Mouse (Mus musculus): Measurements from ENCODE around the gene Prps1l3. TPM values are rescaled to one million over a fixed set of nuclear protein-coding genes. Genes with fewer than 3 reads are reported as not detected.

Prps1l3 gene
- polyA plus RNA-seq (2011; ENCODE audit: insufficient read length, low read depth, missing spikeins), result 29.9 and 31.3 TPM in 2 replicates

- peak; percentile 93 for TF ChIP-seq POLR2A (IDR thresholded peaks at IDR 0.05; ENCODE audit: low read depth, low read length)
- no peak for TF ChIP-seq CTCF (IDR thresholded peaks at IDR 0.05; ENCODE audit: borderline replicate concordance, insufficient read depth, low read length)
- Histone ChIP-seq H3K4me3 (ENCODE audit: insufficient read depth, low read length) (peak within 1 kb of the TSS; percentile 81), H3K4me1 (ENCODE audit: control insufficient read depth, insufficient read depth, low read length) (no peaks in the 10 kb centered on the region), H3K27ac (ENCODE audit: insufficient read depth, low read length) (peak within 1 kb of the TSS; percentile 48)
These were observed at the start of gene Prps1l3, which contains the start of gene Mipol1 for GRCm38 (mm10) chr12:57230192-57230706. Gene Prps1l3 (plus strand): TSS chr12:57230412. Gene Mipol1 (plus strand): TSS chr12:57230427.

GRCm38 (mm10) chr12:57184401-57185147 lies 45.6 kb upstream of the Prps1l3 start:
- TF ChIP-seq POLR2A (IDR thresholded peaks at IDR 0.05; ENCODE audit: low read depth, low read length) (no peak), CTCF (IDR thresholded peaks at IDR 0.05; ENCODE audit: borderline replicate concordance, insufficient read depth, low read length) (no peak)
- no peak overlapping the region for H3K4me3 ChIP-seq (ENCODE audit: insufficient read depth, low read length)
- no peak overlapping the region for H3K27ac ChIP-seq (ENCODE audit: insufficient read depth, low read length)
- peaks cover 6% of the 10 kb centered on the region for H3K4me1 ChIP-seq (ENCODE audit: control insufficient read depth, insufficient read depth, low read length)

- H3K27ac ChIP-seq (ENCODE audit: insufficient read depth, low read length), result no peak overlapping the region
- H3K4me1 ChIP-seq (ENCODE audit: control insufficient read depth, insufficient read depth, low read length), result no peaks in the 10 kb centered on the region
- H3K4me3 ChIP-seq (ENCODE audit: insufficient read depth, low read length), result no peak overlapping the region
- TF ChIP-seq CTCF (IDR thresholded peaks at IDR 0.05; ENCODE audit: borderline replicate concordance, insufficient read depth, low read length) (no peak), POLR2A (IDR thresholded peaks at IDR 0.05; ENCODE audit: low read depth, low read length) (no peak)
These were observed 44.7 kb upstream of the Prps1l3 start for GRCm38 (mm10) chr12:57185475-57185874.

GRCm38 (mm10) chr12:57186126-57186525 lies 44.1 kb upstream of the Prps1l3 start:
- TF ChIP-seq POLR2A (IDR thresholded peaks at IDR 0.05; ENCODE audit: low read depth, low read length) (no peak), CTCF (IDR thresholded peaks at IDR 0.05; ENCODE audit: borderline replicate concordance, insufficient read depth, low read length) (no peak)
- Histone ChIP-seq H3K27ac (ENCODE audit: insufficient read depth, low read length) (no peak overlapping the region), H3K4me1 (ENCODE audit: control insufficient read depth, insufficient read depth, low read length) (no peaks in the 10 kb centered on the region), H3K4me3 (ENCODE audit: insufficient read depth, low read length) (no peak overlapping the region)

- no peak overlapping the region for H3K27ac ChIP-seq (ENCODE audit: insufficient read depth, low read length)
- TF ChIP-seq CTCF (IDR thresholded peaks at IDR 0.05; ENCODE audit: borderline replicate concordance, insufficient read depth, low read length) (no peak), POLR2A (IDR thresholded peaks at IDR 0.05; ENCODE audit: low read depth, low read length) (no peak)
- H3K4me3 ChIP-seq (ENCODE audit: insufficient read depth, low read length), result no peak overlapping the region
- H3K4me1 ChIP-seq (ENCODE audit: control insufficient read depth, insufficient read depth, low read length), result no peaks in the 10 kb centered on the region
These were observed 43.2 kb upstream of the Prps1l3 start for GRCm38 (mm10) chr12:57187032-57187431.

GRCm38 (mm10) chr12:57194609-57195008 lies 35.6 kb upstream of the Prps1l3 start:
- H3K27ac ChIP-seq (ENCODE audit: insufficient read depth, low read length), result no peak overlapping the region
- no peak overlapping the region for H3K4me3 ChIP-seq (ENCODE audit: insufficient read depth, low read length)
- no peak for TF ChIP-seq CTCF (IDR thresholded peaks at IDR 0.05; ENCODE audit: borderline replicate concordance, insufficient read depth, low read length)
- TF ChIP-seq POLR2A (IDR thresholded peaks at IDR 0.05; ENCODE audit: low read depth, low read length), result no peak
- no peaks in the 10 kb centered on the region for H3K4me1 ChIP-seq (ENCODE audit: control insufficient read depth, insufficient read depth, low read length)

- TF ChIP-seq CTCF (IDR thresholded peaks at IDR 0.05; ENCODE audit: borderline replicate concordance, insufficient read depth, low read length) (no peak), POLR2A (IDR thresholded peaks at IDR 0.05; ENCODE audit: low read depth, low read length) (no peak)
- Histone ChIP-seq H3K27ac (ENCODE audit: insufficient read depth, low read length) (no peak overlapping the region), H3K4me1 (ENCODE audit: control insufficient read depth, insufficient read depth, low read length) (no peaks in the 10 kb centered on the region), H3K4me3 (ENCODE audit: insufficient read depth, low read length) (peak overlapping the region; percentile 30; the same call in 1 of the 2 replicates)
These were observed 34.0 kb upstream of the Prps1l3 start for GRCm38 (mm10) chr12:57196286-57196607.

- no peak for TF ChIP-seq POLR2A (IDR thresholded peaks at IDR 0.05; ENCODE audit: low read depth, low read length)
- TF ChIP-seq CTCF (IDR thresholded peaks at IDR 0.05; ENCODE audit: borderline replicate concordance, insufficient read depth, low read length), result no peak
- H3K4me1 ChIP-seq (ENCODE audit: control insufficient read depth, insufficient read depth, low read length), result no peaks in the 10 kb centered on the region
- H3K4me3 ChIP-seq (ENCODE audit: insufficient read depth, low read length), result peak overlapping the region; percentile 30
- no peak overlapping the region for H3K27ac ChIP-seq (ENCODE audit: insufficient read depth, low read length)
These were observed 33.4 kb upstream of the Prps1l3 start for GRCm38 (mm10) chr12:57196608-57197362.

GRCm38 (mm10) chr12:57197363-57198026 lies 32.7 kb upstream of the Prps1l3 start, which contains the start of gene Slc25a21:
Gene Slc25a21 (minus strand): TSS chr12:57197472.
- no peak within 1 kb of the TSS for H3K27ac ChIP-seq (ENCODE audit: insufficient read depth, low read length)
- TF ChIP-seq CTCF (IDR thresholded peaks at IDR 0.05; ENCODE audit: borderline replicate concordance, insufficient read depth, low read length) (no peak), POLR2A (IDR thresholded peaks at IDR 0.05; ENCODE audit: low read depth, low read length) (no peak)
- no peaks in the 10 kb centered on the region for H3K4me1 ChIP-seq (ENCODE audit: control insufficient read depth, insufficient read depth, low read length)
- H3K4me3 ChIP-seq (ENCODE audit: insufficient read depth, low read length), result peak within 1 kb of the TSS; percentile 30
